Mouse (Mus musculus): ENCODE data around the gene Itprid1.
A peak's percentile ranks its signal among the peaks of the same experiment; 100 is the strongest.

Itprid1 gene

DNA sequence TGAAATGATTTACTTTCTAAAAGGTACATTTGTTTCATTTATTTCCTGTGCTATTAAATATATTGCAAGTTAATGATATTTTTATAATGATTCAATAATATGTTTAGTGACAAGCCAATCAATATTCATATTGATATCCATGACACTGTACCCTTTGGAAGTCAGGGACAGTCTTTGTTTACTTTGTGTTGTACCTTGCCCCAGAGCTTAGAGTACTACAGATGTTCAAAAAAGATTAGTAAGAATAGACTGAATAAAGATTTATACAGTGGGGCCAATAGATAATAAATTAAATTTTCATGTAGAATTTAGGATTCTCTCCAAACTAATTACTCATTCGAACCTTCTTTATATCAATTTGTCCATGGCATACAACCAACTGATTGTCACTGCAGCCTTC is 50.9 kb downstream of the Itprid1 start:
- no peak for DNase-seq (ENCODE audit: extremely low spot score)

DNA sequence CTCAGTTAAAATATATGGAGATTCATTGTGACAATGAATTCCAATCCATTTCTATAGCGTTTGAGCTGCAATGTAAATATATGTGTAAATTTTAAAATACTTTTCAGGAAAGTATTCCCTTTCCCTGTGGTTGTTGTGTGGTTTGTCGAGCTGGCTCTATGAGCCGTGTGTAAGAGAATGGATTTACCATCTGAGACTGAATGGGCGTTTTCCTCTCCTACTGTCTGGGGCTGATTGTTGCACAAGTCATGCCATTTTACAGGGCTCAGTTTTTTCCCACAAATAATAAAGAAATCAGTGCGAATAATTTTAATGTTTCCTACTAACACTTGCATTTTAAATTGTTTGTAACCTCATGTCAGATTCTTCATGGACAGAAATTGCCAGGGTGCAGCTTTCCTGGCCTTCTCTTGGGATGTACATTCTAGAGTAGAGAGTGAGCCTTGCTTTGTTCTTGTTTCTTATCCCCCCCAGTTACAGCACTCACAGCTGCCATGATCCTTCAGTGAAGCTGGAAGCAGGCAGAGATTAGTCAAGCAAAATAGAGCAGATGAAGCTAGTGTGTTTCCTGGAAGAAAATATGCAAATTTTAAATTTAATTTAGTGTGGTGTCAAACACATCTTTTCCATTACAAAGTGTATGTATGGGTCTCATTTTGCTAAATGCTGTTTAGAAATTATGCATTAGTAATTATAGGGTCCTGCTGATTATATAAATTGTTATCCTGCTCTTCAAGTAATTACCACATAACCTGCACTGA is 65.1 kb downstream of the Itprid1 start:
- no peak for DNase-seq (ENCODE audit: extremely low spot score)

DNA sequence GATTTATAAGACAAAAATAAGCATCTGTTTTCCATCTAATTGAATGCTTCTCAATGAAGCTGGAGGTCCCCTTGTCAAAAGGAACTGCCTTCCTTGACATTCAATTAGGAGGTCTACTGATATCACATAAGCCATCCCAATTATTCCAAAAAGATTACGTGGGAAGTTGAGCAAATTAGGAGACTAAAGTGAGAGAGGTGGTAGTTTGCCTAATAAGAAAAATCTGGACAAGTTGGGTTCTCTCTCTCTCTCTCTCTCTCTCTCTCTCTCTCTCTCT is 65.6 kb downstream of the Itprid1 start:
- DNase-seq (ENCODE audit: extremely low spot score), result no peak

DNA sequence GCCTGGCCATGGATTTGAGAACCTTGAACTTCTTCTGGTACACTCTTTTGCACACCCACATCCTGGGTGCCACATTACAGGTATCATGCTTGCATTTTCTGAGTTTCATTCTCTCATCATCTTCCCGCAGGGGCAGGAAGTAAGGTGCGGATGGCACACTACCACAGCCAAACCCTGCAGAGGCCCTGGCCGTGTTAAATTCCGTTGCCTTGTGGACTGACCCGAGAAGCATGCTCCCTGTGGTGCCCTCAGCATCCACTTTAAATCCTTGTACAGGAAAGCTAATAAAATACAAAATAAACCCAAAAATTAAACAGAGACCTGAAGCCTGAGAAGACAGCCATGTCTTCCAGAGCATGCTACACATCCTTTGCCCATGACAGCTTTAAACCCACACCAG is 82.5 kb downstream of the Itprid1 start:
- DNase-seq (ENCODE audit: extremely low spot score), result no peak

DNA sequence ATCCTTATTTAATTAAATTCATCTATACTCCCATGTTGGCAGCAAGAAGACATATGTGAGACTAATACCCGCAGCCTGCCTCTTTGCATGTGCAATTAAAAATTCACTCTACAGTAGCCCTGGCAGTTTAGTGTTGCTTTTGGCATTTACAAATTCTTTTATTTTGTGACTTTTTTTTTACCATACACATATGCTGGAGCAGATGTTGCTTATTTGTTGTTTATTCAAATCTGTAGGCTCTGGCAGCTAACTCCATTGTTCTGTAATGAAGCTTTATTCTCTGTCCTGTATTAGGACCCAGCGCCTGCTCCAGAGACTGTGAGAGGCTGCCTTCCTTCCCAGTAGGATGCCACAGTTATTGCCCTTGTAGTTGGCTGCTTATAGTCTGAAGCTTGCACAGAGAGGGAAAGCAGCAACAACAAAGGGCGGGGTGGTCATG is 83.6 kb downstream of the Itprid1 start:
- no peak for DNase-seq (ENCODE audit: extremely low spot score)

DNA sequence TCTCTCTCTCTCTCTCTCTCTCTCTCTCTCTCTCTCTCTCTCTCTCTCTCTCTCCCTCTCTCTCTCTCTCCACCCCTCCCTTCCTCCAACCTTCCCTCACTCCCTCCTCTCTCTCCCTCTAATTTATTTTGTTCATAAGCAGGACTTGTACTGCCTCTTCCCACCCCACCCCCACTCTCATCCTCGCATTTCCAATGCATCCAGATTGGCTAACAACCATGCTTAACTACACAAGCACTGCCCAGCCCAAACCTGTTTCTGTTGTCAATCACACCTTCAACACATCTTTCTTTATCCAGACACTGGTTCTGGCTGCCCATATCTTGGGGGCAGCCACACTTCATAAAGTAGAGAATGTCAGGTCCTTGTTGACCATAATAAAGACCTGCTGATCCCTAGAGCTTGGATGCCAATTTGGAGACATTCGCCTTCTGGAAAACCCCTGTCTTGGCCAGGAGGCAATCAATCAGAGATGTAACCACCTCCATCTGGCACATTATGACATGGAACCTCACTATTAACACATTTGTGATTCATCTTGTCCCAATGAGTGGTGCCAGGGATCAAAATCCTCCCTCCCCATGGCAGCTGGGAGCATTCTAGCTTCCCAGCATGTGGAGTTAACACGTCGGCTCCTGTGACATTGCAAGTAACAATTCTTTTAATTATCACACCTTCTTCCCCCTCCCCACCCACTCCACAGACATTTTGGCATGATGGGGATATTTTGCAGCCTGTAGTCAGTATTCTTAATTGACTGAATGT is 84.4 kb downstream of the Itprid1 start:
- no peak for DNase-seq (ENCODE audit: extremely low spot score)

DNA sequence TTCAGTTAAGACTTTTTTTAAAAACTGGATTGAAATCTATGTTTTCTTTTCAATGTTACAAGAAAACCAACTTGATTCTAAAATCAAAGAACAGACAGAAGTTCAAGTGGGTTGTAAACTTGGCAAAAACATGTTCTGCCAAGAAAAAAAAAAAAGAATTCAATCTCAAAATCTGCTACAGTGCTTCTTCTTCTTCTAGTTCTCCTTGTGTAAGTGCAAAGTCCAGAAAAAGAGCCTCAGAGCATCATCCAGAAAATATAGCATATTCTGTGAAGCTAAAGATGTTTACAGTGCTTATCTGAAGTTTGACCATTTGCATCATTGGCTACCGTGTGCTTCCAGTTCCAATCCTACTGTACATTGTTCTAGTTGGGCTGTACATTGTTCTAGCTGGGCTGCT is 108.0 kb downstream of the Itprid1 start:
- DNase-seq (ENCODE audit: extremely low spot score), result no peak

DNA sequence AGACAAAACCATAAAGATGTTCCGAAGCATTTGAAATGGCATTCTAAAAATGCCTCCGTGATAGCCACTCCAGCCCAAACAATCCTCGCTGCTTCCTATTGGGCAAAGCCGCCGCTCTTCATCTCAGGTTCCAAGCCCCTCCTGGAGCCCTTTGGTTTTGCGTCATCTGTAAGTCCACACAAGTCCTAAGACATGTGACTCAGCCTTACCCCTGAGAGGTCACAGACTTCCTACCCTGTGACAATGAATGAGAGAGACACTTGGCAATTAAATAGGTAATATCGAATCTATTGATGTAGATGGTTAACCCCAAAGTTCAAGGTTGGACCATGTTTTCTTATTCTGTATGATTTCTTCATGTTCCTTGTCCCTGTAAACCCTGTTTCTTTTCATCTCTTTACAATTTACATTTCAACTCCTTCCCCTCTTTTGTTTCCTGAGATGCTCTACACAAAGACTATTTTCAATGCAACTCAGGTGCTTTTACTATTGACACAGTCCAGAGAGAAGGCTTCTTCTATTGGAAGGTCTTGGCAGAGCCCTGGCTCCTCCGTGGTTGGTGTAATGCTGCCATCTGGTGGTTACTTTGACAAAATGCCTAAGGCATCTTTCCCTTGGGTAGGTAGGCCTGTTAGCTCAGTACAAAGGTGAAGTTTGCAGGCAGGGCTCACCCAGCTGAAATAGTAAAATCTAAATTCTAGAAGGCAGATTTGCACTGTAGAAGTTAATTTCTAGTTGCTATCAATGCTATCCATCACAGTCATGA is 113.8 kb downstream of the Itprid1 start:
- peak; percentile 69 for DNase-seq (ENCODE audit: extremely low spot score)

DNA sequence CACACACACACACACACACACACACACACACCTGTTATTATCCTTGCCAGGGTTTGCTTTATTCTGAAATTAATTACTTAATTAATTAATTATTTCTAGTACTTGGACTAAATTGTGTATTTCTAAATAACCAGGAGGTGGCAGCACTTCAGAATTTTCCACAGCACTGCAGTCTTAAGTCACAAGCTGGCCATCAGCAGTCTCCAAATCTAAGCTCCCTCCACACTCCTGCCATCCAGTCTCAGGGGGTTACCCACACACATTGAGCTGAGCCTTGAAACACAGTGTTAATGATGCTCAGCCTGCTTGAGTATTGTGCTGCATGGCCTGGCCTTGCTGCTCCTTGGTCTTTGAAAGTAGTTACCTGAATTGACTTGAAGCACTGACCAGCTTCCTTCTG is 136.3 kb downstream of the Itprid1 start:
- DNase-seq (ENCODE audit: extremely low spot score), result peak; percentile 15

DNA sequence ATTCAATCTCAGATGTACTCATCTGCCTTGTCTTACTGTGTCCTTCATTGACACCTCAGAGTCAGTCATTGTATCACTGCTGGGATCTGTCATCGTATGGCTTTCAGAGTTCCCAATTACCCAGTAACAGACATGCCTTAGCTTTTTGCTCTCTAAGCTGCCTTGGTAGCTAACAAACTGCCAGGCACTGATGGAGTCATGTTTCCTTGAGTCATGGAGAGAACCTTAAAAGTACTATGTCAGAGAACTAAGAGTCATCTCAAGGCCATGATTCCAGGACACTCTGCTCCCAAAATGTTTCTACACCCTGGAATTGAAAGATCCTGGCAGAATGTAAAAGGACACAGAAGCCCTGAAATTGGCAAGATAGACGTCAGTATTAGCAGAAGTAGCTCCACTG is 143.1 kb downstream of the Itprid1 start:
- no peak for DNase-seq (ENCODE audit: extremely low spot score)

DNA sequence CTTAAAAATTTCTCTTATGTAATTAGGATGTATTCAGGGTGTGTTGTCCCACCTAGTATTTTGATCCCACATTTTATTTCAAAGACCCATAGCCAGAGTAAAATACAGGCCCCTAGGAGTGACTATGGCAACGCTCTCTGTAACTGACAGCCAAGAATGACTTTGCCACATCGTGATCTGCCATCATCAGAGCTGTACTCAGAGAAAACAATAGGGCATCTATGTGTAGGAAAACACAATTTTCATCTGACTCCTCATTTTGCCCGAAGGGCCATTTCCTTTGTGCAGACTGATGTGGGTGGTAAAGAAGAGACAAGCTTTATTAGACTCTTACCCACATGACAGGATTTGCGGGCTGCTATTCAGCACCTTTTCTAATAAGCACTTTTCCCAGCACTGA is 172.0 kb downstream of the Itprid1 start:
- DNase-seq (ENCODE audit: extremely low spot score), result no peak

DNA sequence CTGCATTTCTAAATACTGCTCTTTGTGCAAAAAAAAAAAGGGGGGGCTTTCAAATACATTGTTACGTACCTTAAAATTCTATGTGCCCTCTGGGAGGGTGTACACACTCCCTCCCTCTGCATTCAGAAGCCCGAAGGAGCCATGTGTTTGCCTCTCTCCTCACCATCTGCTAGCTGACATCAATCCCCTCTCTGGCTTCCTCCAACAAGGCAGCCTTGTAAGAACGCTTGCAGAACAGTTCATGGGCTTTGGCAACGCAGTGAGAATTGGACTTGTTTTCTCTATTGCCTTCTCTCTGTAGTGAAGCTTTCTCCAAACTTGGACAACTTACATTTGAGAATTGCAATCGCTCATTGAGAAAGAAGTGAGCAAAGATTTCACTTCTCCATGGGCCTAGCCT is 175.7 kb downstream of the Itprid1 start:
- DNase-seq (ENCODE audit: extremely low spot score), result no peak

DNA sequence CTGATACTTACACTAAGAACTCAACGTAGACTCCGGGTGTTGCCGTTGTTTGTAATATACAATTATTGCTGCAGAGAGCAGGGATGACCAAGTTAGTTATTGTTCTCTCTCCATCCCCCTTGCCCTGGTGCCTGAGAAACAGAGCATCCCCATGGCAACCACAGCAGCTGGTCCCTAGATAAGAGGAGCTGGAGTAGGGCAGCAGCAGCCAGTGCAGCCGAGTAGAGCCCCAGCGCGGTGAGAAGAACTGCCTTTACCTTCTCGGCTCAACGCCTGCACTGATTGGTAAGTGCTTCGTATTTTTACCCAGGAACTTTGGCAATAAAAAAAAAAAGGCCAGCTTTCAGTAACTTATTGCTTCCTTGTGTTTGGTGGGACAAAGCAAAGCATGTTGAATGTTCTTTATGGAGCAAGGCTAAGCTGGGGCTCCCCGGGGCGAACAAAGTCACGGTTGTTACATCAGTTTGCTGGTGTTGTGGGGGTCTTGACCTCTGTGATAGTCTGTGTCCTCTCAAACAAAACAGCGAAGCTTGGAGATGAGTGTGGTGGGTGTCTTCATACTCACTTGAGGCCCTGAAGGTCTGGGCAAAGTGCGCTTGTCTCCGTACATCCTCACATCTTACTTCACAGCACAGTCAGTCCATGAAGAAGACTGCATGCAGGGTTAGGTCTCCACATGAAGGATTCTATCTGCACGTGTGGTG is 180.7 kb downstream of the Itprid1 start, which contains the start of gene Ppp1r17:
Gene Ppp1r17 (plus strand): TSS at position 207 of the 704 bp plus-strand sequence.
- peak; percentile 38 for DNase-seq (ENCODE audit: extremely low spot score)

DNA sequence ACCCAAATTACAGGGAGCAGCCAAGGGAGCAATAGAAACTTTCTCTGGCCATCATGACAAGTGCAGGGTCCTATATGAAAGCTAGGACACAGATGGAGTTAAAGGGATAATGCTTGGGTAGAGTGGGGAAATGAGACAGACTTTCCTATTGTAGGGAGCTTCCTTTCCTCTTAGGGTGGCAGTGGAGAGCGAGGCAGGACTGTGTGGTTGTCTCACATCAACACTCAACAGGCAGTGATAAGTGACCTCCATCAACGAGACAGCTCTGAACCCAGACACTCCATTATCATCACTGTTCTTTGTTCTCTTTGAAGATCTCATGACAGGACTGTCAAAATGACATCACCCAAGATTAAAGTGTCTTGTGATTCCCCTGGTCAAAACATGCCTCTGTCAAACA is 182.9 kb downstream of the Itprid1 start:
- DNase-seq (ENCODE audit: extremely low spot score), result no peak

DNA sequence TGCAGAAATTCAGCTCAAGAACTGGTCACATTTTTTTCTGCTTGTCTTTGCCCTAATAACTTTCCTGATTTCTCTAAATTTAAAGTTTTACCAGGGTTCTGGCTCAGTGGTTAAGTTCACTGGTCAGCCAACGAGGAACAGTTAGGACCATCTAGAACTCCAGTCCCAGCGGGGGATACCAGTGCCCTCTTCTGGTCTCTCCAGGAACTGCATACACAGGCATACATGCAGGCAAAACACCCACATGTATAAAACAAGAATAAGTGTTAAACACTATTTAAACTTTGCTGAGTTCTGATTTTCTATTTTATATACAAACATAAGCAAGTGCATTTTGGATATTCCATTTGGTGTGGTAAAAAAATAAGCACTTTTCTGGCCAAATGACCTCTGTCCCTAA is 188.8 kb downstream of the Itprid1 start:
- DNase-seq (ENCODE audit: extremely low spot score), result no peak

DNA sequence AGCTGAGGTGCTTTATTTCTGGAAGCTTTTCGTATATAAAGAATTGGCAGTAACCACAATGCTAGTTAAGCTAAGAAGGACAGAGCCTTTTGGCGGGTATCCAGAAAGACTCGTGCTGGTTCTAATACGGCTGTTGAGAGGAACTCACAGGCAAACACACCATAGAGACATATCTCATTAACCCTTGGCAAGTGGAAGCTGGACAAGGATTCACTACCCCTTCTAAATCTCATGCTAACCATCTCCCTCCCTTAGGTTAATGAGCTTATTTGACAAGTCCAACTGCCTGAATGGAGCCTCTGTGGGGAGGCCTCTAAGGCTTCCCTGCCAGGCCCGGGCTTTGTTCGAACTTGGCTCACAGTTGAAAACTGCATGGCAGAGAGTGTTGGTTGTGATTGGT is 190.6 kb downstream of the Itprid1 start:
- no peak for DNase-seq (ENCODE audit: extremely low spot score)

DNA sequence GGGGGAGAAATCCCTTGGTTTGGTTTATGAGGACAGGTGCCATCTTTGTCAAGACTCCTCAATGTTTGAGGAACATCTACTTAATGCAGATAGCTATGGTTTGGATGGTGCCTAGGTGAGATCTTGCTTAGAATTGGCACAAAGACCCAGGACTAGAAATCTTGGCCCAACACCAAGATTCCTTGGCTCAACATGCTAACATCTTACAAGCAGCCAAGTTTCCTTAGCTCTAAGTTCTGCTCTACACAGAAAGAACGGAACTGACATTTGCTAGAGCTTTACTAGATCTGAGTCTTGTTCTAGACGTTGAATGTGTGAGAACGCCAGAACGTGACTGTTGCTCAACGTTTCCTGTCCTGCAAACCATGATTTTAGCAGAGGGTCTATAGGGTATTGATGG is 191.3 kb downstream of the Itprid1 start:
- DNase-seq (ENCODE audit: extremely low spot score), result no peak
